In the genomic region with DNA sequence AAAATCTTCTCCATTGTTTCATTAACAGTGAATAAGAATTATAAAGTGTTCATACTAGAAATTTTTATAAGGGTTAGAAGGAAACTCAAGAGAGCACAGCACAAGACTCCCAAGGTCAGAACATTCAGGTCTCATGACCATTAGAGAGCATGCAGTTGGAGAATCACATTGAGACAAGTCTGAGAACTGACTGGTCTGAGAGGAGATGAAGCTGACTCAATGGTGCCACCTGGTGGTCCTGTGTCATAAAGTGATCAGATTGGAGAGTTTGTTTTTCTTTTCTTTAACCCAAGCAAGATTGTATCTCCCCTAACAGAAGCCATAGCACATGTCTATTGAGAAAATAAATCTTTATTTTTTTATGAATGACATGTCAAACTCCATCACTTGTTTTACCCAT, we compare ENCODE assay signal across 9 mouse cellular contexts.
DNase-seq lines count a peak whose midpoint lies in the region; ATAC-seq and TF ChIP-seq lines count a peak whose summit lies in the region.
"Had no signal": no experiment of that assay in that cellular context is flagged by ENCODE, and none has a peak within 500 bp of the region (broad histone marks: within the 10 kb centered on the region; RNA-seq: fewer than 3 reads in every experiment).

No protein-coding gene starts in this region.

- TF ChIP-seq CTCF in kidney, postnatal 0 days (IDR thresholded peaks at IDR 0.05; ENCODE audit: low read depth): peak; percentile 88

- H3K9me3 ChIP-seq in kidney, postnatal 0 days (replicated peaks; ENCODE audit: low read length): no peaks in the 10 kb centered on the region
- H3K9me3 ChIP-seq in limb, embryonic 13.5 days: no peaks in the 10 kb centered on the region

- H3K36me3 ChIP-seq in kidney, postnatal 0 days (ENCODE audit: insufficient read depth, low read length): no peaks in the 10 kb centered on the region
- H3K36me3 ChIP-seq in limb, embryonic 13.5 days: no peaks in the 10 kb centered on the region

- no peak overlapping the region for H3K4me3 ChIP-seq in kidney, postnatal 0 days (replicated peaks; ENCODE audit: low read depth, low read length)
- no peak overlapping the region for H3K4me3 ChIP-seq in limb, embryonic 13.5 days
- H3K4me3 ChIP-seq: erythroblast, embryonic 14.5 days had no signal

- H3K27me3 ChIP-seq in kidney, postnatal 0 days (ENCODE audit: insufficient read depth, low read length): no peaks in the 10 kb centered on the region
- peaks cover 1% of the 10 kb centered on the region; the same call in 1 of the 2 replicates for H3K27me3 ChIP-seq in limb, embryonic 13.5 days

- no peak; the same call in 1 of the 2 replicates for ATAC-seq in kidney, postnatal 0 days (replicated peaks; ENCODE audit: low FRiP score, low read depth)
- peak; percentile 67; the same call in 1 of the 2 replicates for ATAC-seq in limb, embryonic 13.5 days (ENCODE audit: low FRiP score, low read depth)

- no peak overlapping the region for H3K27ac ChIP-seq in kidney, postnatal 0 days
- H3K27ac ChIP-seq in limb, embryonic 13.5 days: no peak overlapping the region

- intact Hi-C loops in gastrocnemius, postnatal 14 days (cut with DNase I; ENCODE audit: low total_unique reads): no loop called here

- no peak overlapping the region for H3K4me2 ChIP-seq in kidney, postnatal 0 days (ENCODE audit: low read length)
- H3K4me2 ChIP-seq in limb, embryonic 13.5 days (replicated peaks): no peak overlapping the region

- no peaks in the 10 kb centered on the region for H3K4me1 ChIP-seq in kidney, postnatal 0 days (replicated peaks; ENCODE audit: insufficient read depth, low read length)
- H3K4me1 ChIP-seq in limb, embryonic 13.5 days: no peaks in the 10 kb centered on the region

- peak; percentile 32 for DNase-seq in A20 (ENCODE audit: low read depth, low spot score)
- peak; percentile 52 for DNase-seq in R1 (ENCODE audit: low read depth, low spot score)
- peak; percentile 66 to 75 for DNase-seq in cerebellum, postnatal 36 days
- DNase-seq in gastrocnemius, postnatal 14 days: peak; percentile 18
- peak; percentile 81 for DNase-seq in kidney, postnatal 0 days (ENCODE audit: low spot score)
- DNase-seq in neural tube, embryonic 10.5 days (ENCODE audit: extremely low spot score, low spot score): peak; percentile 68
- DNase-seq in thymus, postnatal 4 days: peak; percentile 68

- H3K9ac ChIP-seq in kidney, postnatal 0 days (ENCODE audit: low read depth, low read length): no peak overlapping the region
- H3K9ac ChIP-seq in limb, embryonic 13.5 days: no peak overlapping the region

Comparison
In these comparisons a context has a peak if more than half of its experiments do, and no peak if none do; other contexts are left out.
1. DNase-seq: peak in every context shown above with its lines; median percentile 81 in kidney, postnatal 0 days; 70 in cerebellum, postnatal 36 days; 68 in neural tube, embryonic 10.5 days; 68 in thymus, postnatal 4 days; 52 in R1; 32 in A20; 18 in gastrocnemius, postnatal 14 days.